Mouse (Mus musculus) 416B (cell line): ENCODE measurements around the gene Gm13278.
"Not testable (repeated sequence)": the region's sequence is repeated elsewhere in the genome, so short reads cannot be mapped to it uniquely, and the experiment has no call there.

Experiments
- DNase-seq: peaks from one replicate; pipeline ENCODE4 v3.0.0; 2011; ENCODE audit warnings: low read depth

Gene Gm13278

DNA sequence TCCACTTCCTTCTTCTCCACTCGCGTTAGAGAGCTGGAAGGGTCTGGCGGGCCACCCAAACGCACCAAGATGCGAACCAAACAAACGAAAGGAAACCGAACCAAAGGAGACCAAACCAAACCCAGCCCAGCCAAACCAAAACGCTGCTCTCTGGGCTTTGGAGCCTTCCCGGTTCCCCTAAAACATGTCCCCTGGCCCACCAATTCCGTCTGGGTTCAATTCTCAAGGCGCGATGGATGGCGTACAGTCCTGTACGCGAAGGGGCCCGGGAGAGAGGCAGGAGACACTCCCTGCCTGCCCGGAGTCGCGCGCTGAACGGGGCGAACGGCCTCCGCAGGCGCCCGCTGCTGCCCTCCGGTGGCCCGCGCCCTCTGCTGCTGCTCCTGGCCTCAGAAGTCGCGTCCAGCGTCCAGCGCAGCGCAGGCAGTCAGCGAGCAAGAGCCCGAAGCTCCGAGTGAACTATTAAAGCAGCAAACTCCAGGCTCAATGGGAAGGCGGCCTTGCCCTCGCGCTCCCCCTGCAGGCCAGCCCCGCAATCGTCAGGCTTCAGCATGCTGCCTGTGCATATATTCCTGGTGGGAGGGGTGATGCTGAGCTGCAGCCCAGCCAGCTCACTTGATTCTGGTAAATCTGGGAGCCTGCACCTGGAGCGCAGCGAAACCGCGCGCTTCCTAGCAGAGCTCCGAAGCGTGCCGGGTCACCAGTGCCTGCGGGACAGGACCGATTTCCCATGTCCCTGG, 2.8 kb downstream of the Gm13278 start, which contains the start of gene Gm13275:
Gene Gm13275, plus strand, starts transcription at position 552 of the 740 bp plus-strand sequence.
- DNase-seq, result not testable (repeated sequence)

GRCm38 (mm10) chr4:88797097-88797496, 5.7 kb downstream of the Gm13278 start, which contains the start of gene Gm13279:
Gene Gm13279, plus strand, starts transcription at chr4:88797397.
- DNase-seq, result not testable (repeated sequence)

DNA sequence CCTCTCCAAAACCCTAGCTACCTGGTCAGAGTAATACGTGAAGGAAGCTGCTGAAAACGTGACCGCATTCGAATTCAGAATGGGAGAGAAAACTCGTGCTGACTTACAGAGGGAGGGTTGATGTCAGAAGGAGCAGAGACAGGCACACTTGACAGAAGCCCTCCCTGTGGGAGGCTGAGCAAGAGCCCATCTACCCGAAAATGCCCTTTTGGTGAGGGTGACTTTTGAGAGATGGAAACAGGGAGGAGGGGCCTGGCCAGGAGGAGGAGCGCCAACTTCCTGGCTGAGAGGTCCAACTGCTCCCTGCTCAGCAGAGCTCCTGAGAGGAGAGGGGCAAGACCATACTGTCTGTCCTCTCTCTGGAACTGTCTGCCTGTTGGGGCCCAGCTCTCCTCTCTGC, 8.0 kb downstream of the Gm13278 start, which contains the start of gene Gm13285:
Gene Gm13285, plus strand, starts transcription at position 301 of the 400 bp plus-strand sequence.
- DNase-seq, result not testable (repeated sequence)

GRCm38 (mm10) chr4:88802954-88803353, 11.6 kb downstream of the Gm13278 start, which contains the start of gene Gm13287:
Gene Gm13287, plus strand, starts transcription at chr4:88803254.
- DNase-seq, result not testable (repeated sequence)

GRCm38 (mm10) chr4:88805231-88805630, 13.9 kb downstream of the Gm13278 start, which contains the start of gene Gm13288:
Gene Gm13288, plus strand, starts transcription at chr4:88805531.
- DNase-seq, result not testable (repeated sequence)

DNA sequence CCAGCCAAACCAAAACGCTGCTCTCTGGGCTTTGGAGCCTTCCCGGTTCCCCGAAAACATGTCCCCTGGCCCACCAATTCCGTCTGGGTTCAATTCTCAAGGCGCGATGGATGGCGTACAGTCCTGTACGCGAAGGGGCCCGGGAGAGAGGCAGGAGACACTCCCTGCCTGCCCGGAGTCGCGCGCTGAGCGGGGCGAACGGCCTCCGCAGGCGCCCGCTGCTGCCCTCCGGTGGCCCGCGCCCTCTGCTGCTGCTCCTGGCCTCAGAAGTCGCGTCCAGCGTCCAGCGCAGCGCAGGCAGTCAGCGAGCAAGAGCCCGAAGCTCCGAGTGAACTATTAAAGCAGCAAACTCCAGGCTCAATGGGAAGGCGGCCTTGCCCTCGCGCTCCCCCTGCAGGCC, 14.4 kb downstream of the Gm13278 start:
- DNase-seq, result not testable (repeated sequence)

DNA sequence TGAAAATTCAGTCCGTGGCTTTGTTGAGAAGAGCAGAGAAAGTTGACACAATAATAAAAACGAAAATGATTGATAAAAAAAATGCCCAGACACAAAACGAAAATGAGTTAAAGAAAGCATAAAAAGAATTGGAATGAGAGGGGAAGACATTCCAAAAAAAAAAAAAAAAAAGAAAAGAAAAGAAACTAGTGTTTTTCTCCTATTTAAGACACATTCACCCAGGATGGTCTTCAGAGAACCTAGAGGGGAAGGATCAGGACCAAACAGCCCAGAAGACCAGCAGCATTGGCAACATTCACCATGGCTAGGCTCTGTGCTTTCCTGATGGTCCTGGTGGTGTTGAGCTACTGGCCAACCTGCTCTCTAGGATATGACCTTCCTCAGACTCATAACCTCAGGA, 24.6 kb downstream of the Gm13278 start, which contains the start of gene Ifna7:
Gene Ifna7, plus strand, starts transcription at position 301 of the 400 bp plus-strand sequence.
- DNase-seq, result no peak

GRCm38 (mm10) chr4:88819659-88820058, 28.3 kb downstream of the Gm13278 start, which contains the start of gene Ifna11:
Gene Ifna11, plus strand, starts transcription at chr4:88819959.
- no peak for DNase-seq

DNA sequence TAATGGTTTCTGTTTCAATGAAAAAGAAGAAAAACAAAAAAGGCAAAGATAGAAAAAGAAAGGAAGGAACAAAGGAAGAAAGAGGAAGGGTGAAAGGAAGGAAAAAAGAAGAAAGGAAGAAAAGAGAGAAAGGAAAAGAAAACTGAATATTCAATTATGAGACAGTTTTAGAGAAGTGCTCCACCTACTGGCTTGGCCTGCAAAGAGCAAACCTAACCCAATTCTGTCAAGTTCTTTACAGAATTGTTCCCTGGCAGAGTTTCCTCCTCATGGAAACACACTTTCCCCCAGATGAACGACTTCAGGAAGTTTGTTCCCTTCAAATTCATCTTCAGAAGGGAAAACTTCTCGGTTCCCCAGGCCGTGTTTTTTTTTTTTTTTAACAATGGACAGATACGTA, 31.6 kb downstream of the Gm13278 start:
- peak; percentile 32 for DNase-seq

DNA sequence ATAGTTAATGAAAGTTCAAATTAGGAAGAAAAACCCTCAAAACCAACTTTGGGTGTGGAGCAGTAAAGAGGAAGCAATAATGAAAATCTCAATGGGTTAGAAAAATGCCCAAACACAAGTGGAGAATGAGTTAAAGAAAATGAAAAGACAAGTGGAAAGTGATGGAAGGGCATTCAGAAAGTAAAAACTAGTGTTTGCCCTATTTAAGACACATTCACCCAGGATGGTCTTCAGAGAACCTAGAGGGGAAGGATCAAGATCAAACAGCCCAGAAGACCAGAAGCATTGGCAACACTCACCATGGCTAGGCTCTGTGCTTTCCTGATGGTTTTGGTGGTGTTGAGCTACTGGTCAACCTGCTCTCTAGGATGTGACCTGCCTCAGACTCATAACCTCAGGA, 35.8 kb downstream of the Gm13278 start, which contains the start of gene Ifna6:
Gene Ifna6, plus strand, starts transcription at position 301 of the 400 bp plus-strand sequence.
- not testable (repeated sequence) for DNase-seq

- DNase-seq, result peak; percentile 61
These were observed 39.2 kb downstream of the Gm13278 start for GRCm38 (mm10) chr4:88830523-88830922.

DNA sequence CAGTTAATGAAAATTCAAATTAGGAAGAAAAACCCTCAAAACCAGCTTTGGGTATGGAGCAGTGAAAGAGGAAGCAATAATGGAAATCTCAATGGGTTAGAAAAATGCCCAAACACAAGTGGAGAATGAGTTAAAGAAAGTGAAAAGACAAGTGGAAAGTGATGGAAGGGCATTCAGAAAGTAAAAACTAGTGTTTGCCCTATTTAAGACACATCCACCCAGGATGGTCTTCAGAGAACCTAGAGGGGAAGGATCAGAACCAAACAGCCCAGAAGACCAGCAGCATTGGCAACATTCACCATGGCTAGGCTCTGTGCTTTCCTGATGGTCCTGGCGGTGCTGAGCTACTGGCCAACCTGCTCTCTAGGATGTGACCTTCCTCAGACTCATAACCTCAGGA, 43.9 kb downstream of the Gm13278 start, which contains the start of gene Ifna5:
Gene Ifna5, plus strand, starts transcription at position 301 of the 400 bp plus-strand sequence.
- not testable (repeated sequence) for DNase-seq

DNA sequence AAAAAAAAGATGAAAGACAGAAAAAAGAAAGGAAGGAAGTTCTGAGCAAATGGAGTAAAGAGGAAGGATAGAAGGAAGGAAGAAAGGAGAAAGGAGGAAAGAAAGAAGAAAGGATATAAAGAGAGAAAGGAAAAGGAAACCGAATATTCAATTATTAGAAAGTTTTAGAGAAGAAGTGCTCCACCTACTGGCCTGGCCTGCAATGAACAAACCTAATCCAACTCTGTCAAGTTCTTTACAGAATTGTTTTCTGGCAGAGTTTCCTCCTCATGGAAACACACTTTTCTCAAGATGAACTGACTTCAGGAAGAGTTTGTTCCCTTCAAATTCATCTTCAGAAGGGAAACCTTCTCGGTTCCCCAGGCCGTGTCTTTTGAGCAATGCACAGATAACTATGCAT, 47.5 kb downstream of the Gm13278 start:
- peak; percentile 52 for DNase-seq

DNA sequence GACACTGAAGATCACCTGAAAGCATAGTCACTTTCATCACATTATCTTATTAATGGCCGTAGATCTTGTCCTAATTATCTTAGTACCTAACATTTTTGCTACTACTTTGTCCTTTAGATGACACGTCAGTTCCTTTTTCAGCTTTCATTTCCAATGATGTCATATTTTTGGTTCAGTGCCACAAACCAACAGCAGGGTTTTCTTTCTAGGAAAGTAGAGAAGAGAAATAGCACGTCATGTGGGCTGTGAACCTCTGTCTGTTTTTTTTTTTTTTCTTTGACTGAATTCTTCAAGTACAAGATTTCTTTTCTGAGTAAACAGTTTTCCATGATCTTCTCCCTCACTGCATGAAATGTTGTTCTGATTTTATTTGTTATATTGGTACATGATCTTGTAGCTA, 48.7 kb downstream of the Gm13278 start:
- peak; percentile 77 for DNase-seq

DNA sequence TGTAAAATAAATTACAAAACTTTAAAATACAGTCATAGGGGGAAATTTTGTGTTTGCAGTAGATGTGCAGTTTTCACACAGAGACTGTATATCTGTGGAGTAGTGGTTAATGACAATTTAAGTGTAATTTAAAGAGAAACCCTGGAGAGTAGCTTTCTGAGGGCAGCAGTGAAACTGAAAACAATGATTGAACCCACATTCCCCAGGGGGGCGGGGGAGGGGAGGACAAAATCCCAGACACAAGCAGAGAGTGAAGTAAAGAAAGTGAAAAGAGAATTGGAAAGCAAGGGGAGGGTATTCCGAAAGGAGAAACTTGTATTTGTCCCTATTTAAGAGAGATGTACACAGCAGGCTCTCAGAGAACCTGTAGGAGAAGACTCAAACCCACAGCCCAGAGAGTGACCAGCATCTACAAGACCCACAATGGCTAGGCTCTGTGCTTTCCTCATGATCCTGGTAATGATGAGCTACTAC, 50.1 kb downstream of the Gm13278 start, which contains the start of gene Ifna4:
Gene Ifna4, plus strand, starts transcription at position 424 of the 474 bp plus-strand sequence.
- DNase-seq, result no peak
